Mouse (Mus musculus) limb, embryonic 15.5 days (tissue): ENCODE data around the gene Gja5. TPM values are rescaled to one million over a fixed set of nuclear protein-coding genes. Genes with fewer than 3 reads are reported as not detected.

Source experiments
- ATAC-seq: fragments of 200-750 bp; cut with Nextera tagmentation; 2 replicates; pipeline ENCODE4 v1.8.0; 2017; ENCODE audit warnings: low read depth, moderate TSS enrichment; ENCODE audit not compliant: insufficient number of reproducible peaks, low FRiP score, low TSS enrichment
- H3K27ac ChIP-seq: fragments of 300-500 bp; sonication (generic); 2 replicates; pipeline ENCODE4 v1.5.1; 2015; ENCODE audit warnings: moderate library complexity, mild to moderate bottlenecking, inconsistent platforms
- H3K27me3 ChIP-seq: fragments of 300-500 bp; sonication (generic); 2 replicates; pipeline ENCODE4 v1.6.1; 2015; ENCODE audit warnings: inconsistent platforms
- H3K36me3 ChIP-seq: fragments of 300-500 bp; sonication (generic); 2 replicates; pipeline ENCODE4 v1.6.1; 2015; ENCODE audit warnings: inconsistent platforms
- H3K4me1 ChIP-seq: fragments of 300-500 bp; sonication (generic); 2 replicates; pipeline ENCODE4 v1.6.1; 2015; ENCODE audit warnings: inconsistent platforms
- H3K4me2 ChIP-seq: fragments of 300-500 bp; sonication (generic); 2 replicates; pipeline ENCODE4 v1.6.1; 2015; ENCODE audit warnings: mild to moderate bottlenecking, inconsistent platforms
- H3K4me3 ChIP-seq: fragments of 300-500 bp; sonication (generic); 2 replicates; pipeline ENCODE4 v1.5.1; 2015; ENCODE audit warnings: mild to moderate bottlenecking, inconsistent platforms
- H3K9ac ChIP-seq: fragments of 300-500 bp; sonication (generic); 2 replicates; pipeline ENCODE4 v1.6.1; 2015; ENCODE audit warnings: inconsistent platforms
- H3K9me3 ChIP-seq: fragments of 300-500 bp; sonication (generic); 2 replicates; pipeline ENCODE4 v1.6.1; 2016; ENCODE audit warnings: inconsistent platforms
- WGBS: fragments of 180-500 bp; shearing (Covaris S2); methylation state at CpG from one replicate; pipeline ENCODE4 v1.1.7; 2015; 5-methylcytosine and 5-hydroxymethylcytosine counted together
- polyA plus RNA-seq: library from polyadenylated mRNA; unstranded; fragments of >200 nt; fragmentation: Nextera tagmentation; extraction: Ambion mirVana; gene quantifications from 2 replicates; pipeline ENCODE4 v1.2.1, GENCODE M21; 2015

Gene Gja5
- polyA plus RNA-seq: 26.0 and 29.3 TPM in 2 replicates

DNA sequence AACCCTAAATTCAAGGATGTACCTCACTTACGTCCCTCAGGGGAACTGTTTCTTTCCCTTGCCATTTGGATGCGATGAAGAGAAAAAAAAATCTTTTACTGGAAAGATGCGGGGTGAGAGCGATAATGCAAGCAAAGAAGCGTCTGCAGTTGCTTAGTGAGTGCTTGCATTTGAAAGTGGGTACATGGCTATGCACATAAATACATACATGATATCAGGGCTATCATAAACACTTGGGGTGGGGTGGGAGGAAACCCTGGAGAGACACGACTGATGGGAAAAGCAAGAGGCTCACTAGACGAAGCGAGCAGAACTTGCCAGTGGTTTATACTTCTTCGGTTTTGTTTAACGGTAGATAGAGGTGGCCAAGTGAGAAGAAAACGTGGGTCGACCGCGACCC is at the start of gene Gja5:
Gene Gja5, plus strand, starts transcription at position 301 of the 400 bp plus-strand sequence.
- no peaks in the 10 kb centered on the region for H3K9me3 ChIP-seq
- ATAC-seq: no peak
- WGBS: 15% methylated on average over 14 of the region's 14 CpGs
- no peaks in the 10 kb centered on the region for H3K36me3 ChIP-seq
- H3K4me2 ChIP-seq: peak within 1 kb of the TSS; percentile 87
- H3K27me3 ChIP-seq: peaks cover 16% of the 10 kb centered on the region; the same call in 1 of the 2 replicates
- H3K9ac ChIP-seq: peak within 1 kb of the TSS; percentile 89
- peaks cover 4% of the 10 kb centered on the region; the same call in 1 of the 2 replicates for H3K4me1 ChIP-seq
- H3K27ac ChIP-seq: no peak within 1 kb of the TSS; the same call in 1 of the 2 replicates
- peak within 1 kb of the TSS; percentile 97 for H3K4me3 ChIP-seq

DNA sequence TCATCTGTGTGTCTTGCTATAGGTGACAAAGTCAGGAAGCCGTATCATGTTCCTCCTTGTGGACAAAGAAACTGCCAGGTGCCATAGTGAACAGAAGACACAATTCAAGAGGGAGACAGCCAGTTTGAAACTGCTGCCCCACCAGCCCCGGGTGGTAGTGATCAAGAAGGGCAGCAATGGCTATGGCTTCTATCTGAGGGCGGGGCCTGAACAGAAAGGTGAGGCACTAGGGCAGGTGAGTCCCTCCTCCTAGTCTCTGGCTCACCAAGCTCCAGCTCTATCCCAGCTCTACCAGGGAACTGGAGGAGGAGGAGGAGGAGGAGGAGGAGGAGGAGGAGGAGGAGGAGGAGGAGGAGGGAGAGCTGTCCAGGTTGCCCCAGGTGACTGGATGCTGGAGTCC is 48.7 kb upstream of the Gja5 start:
- no peak overlapping the region for H3K4me3 ChIP-seq
- no peaks in the 10 kb centered on the region for H3K4me1 ChIP-seq
- no peak overlapping the region for H3K9ac ChIP-seq
- ATAC-seq: no peak
- H3K4me2 ChIP-seq: no peak overlapping the region
- WGBS: 79% methylated on average over 3 of the region's 3 CpGs
- no peaks in the 10 kb centered on the region for H3K36me3 ChIP-seq
- no peak overlapping the region for H3K27ac ChIP-seq
- no peaks in the 10 kb centered on the region for H3K27me3 ChIP-seq
- H3K9me3 ChIP-seq: no peaks in the 10 kb centered on the region

GRCm38 (mm10) chr3:96860498-96860897 is 44.0 kb upstream of the Gja5 start:
- no peak overlapping the region for H3K4me3 ChIP-seq
- 90% methylated on average over 5 of the region's 5 CpGs for WGBS
- no peak for ATAC-seq
- H3K27me3 ChIP-seq: no peaks in the 10 kb centered on the region
- H3K9ac ChIP-seq: no peak overlapping the region
- no peak overlapping the region for H3K4me2 ChIP-seq
- H3K36me3 ChIP-seq: no peaks in the 10 kb centered on the region
- no peak overlapping the region for H3K27ac ChIP-seq
- H3K9me3 ChIP-seq: no peaks in the 10 kb centered on the region
- no peaks in the 10 kb centered on the region for H3K4me1 ChIP-seq

GRCm38 (mm10) chr3:96867863-96868262 is 36.6 kb upstream of the Gja5 start:
- H3K4me2 ChIP-seq: no peak overlapping the region
- 92% methylated on average over 3 of the region's 3 CpGs for WGBS
- H3K4me3 ChIP-seq: no peak overlapping the region
- H3K9ac ChIP-seq: no peak overlapping the region
- H3K4me1 ChIP-seq: no peaks in the 10 kb centered on the region
- H3K36me3 ChIP-seq: peaks cover 47% of the 10 kb centered on the region
- ATAC-seq: 0 out of 2 replicates have a peak, but pooled peaks have one; percentile 65
- H3K27ac ChIP-seq: no peak overlapping the region
- H3K9me3 ChIP-seq: no peaks in the 10 kb centered on the region
- H3K27me3 ChIP-seq: no peaks in the 10 kb centered on the region

DNA sequence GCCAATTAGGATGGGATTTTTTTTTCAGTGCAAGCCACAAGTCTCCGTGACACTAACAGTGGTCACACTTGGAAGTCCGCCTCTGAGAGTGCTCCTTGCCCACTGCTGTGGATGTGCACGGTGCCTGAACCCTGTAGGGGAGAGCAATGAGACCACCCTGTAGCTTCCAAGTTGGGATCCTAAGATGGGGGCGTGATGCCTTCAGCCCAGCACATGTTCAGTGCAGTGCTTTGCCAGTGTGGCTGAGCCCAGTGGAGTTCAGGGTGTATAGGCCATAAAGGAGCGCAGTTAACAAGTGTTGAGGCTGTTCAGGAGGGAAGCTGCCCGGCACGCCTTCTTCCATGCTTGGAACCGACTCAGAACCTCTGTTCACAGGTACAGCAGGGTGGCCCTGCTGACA is 35.9 kb upstream of the Gja5 start:
- Histone ChIP-seq H3K4me2 (no peak overlapping the region), H3K27ac (no peak overlapping the region), H3K4me3 (no peak overlapping the region), H3K36me3 (peaks cover 54% of the 10 kb centered on the region), H3K9ac (no peak overlapping the region), H3K9me3 (no peaks in the 10 kb centered on the region), H3K27me3 (no peaks in the 10 kb centered on the region), H3K4me1 (no peaks in the 10 kb centered on the region)
- no peak for ATAC-seq
- WGBS: 91% methylated on average over 8 of the region's 8 CpGs

DNA sequence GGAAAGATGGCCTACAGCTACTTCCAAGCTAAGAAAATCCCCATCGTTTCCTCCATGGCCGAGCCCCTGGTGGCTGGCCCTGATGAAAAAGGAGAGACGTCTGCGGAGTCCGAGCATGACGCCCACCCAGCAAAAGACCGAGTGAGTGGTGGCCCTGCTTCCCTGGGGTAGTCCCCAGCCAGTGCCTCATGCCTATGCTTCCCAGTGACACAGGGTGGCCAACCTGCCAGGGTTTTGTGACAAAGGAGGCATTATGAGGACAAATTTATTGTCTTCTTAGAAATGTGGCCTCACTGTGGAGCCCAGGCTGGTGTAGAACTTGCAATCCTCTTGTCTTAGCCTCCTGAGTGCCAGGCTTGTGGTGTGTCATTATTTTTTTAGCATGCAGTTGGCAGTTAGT is 35.4 kb upstream of the Gja5 start:
- no peaks in the 10 kb centered on the region for H3K9me3 ChIP-seq
- no peak overlapping the region for H3K4me2 ChIP-seq
- H3K27me3 ChIP-seq: no peaks in the 10 kb centered on the region
- no peak overlapping the region for H3K9ac ChIP-seq
- H3K4me1 ChIP-seq: no peaks in the 10 kb centered on the region
- WGBS: 95% methylated on average over 7 of the region's 7 CpGs
- H3K27ac ChIP-seq: no peak overlapping the region
- no peak overlapping the region for H3K4me3 ChIP-seq
- peaks cover 59% of the 10 kb centered on the region for H3K36me3 ChIP-seq
- ATAC-seq: no peak

DNA sequence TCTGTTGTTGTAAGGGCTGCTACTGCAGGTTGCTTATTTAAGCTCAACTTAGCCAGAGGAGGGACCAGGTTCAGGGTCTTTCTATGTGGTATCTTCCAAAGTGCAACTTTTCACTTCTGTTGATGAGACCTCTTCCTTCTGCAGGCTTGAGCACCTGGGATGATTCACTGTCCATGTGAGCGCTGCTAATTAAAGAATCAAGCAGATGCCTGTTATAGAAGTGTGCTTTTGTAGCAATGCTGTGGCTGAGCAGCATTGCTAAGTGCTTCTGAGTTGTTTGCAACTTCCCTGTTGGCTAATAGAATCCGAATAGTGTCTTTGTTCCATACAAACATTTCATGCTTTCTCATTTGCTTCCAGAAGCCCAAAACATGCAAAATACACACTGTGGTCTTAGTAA is 34.2 kb upstream of the Gja5 start:
- Histone ChIP-seq H3K9me3 (no peaks in the 10 kb centered on the region), H3K4me1 (no peaks in the 10 kb centered on the region), H3K27ac (no peak overlapping the region), H3K9ac (no peak overlapping the region), H3K4me3 (no peak overlapping the region), H3K36me3 (peaks cover 67% of the 10 kb centered on the region), H3K27me3 (no peaks in the 10 kb centered on the region), H3K4me2 (no peak overlapping the region)
- 85% methylated on average over 2 of the region's 2 CpGs for WGBS
- ATAC-seq: no peak

GRCm38 (mm10) chr3:96871070-96871469 is 33.4 kb upstream of the Gja5 start:
- Histone ChIP-seq H3K27me3 (no peaks in the 10 kb centered on the region), H3K36me3 (peaks cover 71% of the 10 kb centered on the region), H3K9ac (no peak overlapping the region), H3K4me3 (no peak overlapping the region), H3K27ac (no peak overlapping the region), H3K9me3 (no peaks in the 10 kb centered on the region), H3K4me2 (no peak overlapping the region), H3K4me1 (no peaks in the 10 kb centered on the region)
- ATAC-seq: no peak
- 80% methylated on average over 8 of the region's 8 CpGs for WGBS

- H3K9me3 ChIP-seq: no peaks in the 10 kb centered on the region
- no peak overlapping the region for H3K27ac ChIP-seq
- H3K36me3 ChIP-seq: peaks cover 76% of the 10 kb centered on the region
- no peaks in the 10 kb centered on the region for H3K4me1 ChIP-seq
- no peak for ATAC-seq
- H3K27me3 ChIP-seq: no peaks in the 10 kb centered on the region
- WGBS: 94% methylated on average over 8 of the region's 8 CpGs
- no peak overlapping the region for H3K4me2 ChIP-seq
- no peak overlapping the region for H3K4me3 ChIP-seq
- no peak overlapping the region for H3K9ac ChIP-seq
Observed at GRCm38 (mm10) chr3:96872501-96872900, 32.0 kb upstream of the Gja5 start.

DNA sequence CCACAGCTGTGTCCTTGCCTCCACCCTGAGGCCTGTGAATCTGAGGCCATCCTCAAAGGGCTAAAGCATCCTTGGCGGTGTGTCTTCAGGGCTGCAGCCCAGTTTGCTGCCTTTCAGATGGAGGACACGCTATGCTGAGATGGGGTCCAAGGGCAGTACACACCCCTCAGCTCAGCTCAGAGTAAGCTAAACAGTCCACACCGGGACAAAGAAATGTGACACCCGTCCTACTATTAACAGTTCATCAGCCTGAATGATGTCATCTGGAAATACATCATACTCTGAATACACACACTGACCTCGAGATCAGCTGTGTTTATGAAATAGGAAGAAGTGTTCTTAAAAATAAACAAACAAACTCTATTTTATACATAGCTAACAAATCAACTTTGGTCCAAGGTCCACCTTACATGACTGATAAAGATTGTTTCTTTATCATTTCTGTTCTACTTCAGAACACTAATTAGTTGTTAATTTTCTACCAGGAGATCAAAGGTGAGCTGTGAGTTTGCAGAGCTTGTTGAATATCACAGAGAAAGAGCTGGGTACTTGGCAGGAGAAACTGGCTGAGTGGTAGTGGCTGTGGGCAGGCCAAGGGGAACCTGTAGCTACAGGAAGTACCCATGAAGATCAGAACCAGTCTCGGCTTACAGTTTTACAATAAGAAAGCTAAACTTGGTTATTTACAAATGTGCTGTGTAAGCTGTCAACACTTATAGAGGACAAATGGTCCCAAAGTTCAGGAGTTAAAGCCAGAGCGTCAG is 29.5 kb upstream of the Gja5 start:
- no peak for ATAC-seq
- no peaks in the 10 kb centered on the region for H3K4me1 ChIP-seq
- 78% methylated on average over 7 of the region's 7 CpGs for WGBS
- H3K27me3 ChIP-seq: no peaks in the 10 kb centered on the region
- peaks cover 71% of the 10 kb centered on the region for H3K36me3 ChIP-seq
- no peak overlapping the region for H3K27ac ChIP-seq
- no peak overlapping the region for H3K4me2 ChIP-seq
- H3K9ac ChIP-seq: no peak overlapping the region
- no peak overlapping the region for H3K4me3 ChIP-seq
- no peaks in the 10 kb centered on the region for H3K9me3 ChIP-seq

DNA sequence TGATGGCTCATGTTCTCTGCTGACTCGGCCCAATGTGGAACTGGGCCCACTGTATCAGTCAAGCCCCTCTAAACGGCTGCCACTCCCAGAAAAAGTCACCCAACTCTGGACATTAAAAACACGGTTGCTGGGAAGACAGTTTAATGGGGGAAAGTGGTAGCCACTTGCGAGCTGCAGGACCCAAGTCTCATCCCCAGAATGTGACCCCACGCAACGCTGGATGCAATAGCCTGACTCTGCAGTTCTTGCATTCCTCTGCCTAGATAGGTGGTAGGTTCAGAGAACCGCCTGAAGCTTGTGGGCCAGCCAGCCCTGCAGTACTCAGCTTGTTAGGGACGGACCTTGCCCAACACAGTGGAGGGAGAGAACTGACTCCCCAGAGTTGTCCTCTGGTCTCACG is 25.0 kb upstream of the Gja5 start:
- WGBS: 87% methylated on average over 9 of the region's 9 CpGs
- Histone ChIP-seq H3K4me2 (no peak overlapping the region), H3K27ac (no peak overlapping the region), H3K4me3 (no peak overlapping the region), H3K4me1 (no peaks in the 10 kb centered on the region), H3K9ac (no peak overlapping the region), H3K9me3 (no peaks in the 10 kb centered on the region), H3K36me3 (peaks cover 61% of the 10 kb centered on the region), H3K27me3 (no peaks in the 10 kb centered on the region)
- no peak for ATAC-seq

DNA sequence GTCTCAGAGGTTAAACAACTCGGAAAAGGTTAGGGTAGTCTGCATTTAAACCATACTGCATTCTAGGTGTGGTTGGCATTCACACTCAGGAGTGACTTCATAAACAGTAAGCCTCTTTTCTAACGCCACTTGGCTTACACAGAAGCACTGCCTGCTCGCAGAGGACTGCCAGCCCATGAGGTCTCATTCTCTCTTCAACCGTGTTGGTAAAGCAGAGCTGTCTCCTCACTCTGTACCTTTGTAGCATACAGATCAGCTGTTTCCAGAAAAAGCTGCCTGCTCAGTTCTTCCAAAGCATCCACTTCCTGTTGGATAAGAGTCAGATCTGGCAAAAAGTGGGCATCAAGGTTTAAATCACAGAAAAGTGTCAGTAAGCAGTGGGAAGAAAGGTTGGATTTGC is 24.1 kb upstream of the Gja5 start:
- Histone ChIP-seq H3K4me2 (no peak overlapping the region), H3K36me3 (peaks cover 57% of the 10 kb centered on the region), H3K4me3 (no peak overlapping the region), H3K27ac (no peak overlapping the region), H3K9me3 (no peaks in the 10 kb centered on the region), H3K27me3 (no peaks in the 10 kb centered on the region), H3K4me1 (no peaks in the 10 kb centered on the region), H3K9ac (no peak overlapping the region)
- 83% methylated on average over 4 of the region's 4 CpGs for WGBS
- no peak for ATAC-seq
